Mouse (Mus musculus): ENCODE data around the gene Nppb. TPM values are rescaled to one million over a fixed set of nuclear protein-coding genes. Genes with fewer than 3 reads are reported as not detected.

Nppb gene
- total and polyA plus RNA-seq, 2 experiments from 2014 or later: 473 to 831 TPM

DNA sequence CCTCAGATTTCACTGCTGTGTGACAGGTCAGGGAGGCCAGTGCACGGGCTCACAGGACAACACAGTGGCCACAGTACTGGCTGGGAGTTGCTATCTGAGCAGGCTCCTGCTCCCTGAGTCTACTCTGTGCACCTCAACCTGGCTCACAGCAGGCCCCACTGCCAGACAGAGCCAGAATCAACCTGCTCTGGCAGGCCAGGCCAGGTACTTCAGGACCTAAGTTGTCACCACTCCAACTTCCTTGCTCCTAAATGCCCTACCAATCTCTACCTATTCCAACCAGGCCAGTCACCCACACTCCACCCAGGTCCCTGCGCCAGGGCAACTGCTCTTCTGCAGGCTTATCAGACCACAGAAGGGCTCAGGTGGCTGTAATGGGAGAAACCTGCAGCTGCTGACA is 24.1 kb downstream of the Nppb start:
- Histone ChIP-seq H3K9me3 (replicated peaks; ENCODE audit: control insufficient read depth, low read length) (no peaks in the 10 kb centered on the region), H3K4me3 (ENCODE audit: low read depth, low read length) (no peak overlapping the region), H3K36me3 (replicated peaks; ENCODE audit: control insufficient read depth, insufficient read depth, low read length) (peaks cover 96% of the 10 kb centered on the region), H3K4me1 (ENCODE audit: control insufficient read depth, insufficient read depth) (no peaks in the 10 kb centered on the region), H3K27me3 (ENCODE audit: control insufficient read depth, insufficient read depth, low read length) (no peaks in the 10 kb centered on the region), H3K27ac (ENCODE audit: low read depth) (no peak overlapping the region), H3K4me2 (ENCODE audit: low read depth, low read length) (no peak overlapping the region), H3K9ac (replicated peaks; ENCODE audit: low read depth, low read length) (no peak overlapping the region)
- TF ChIP-seq CTCF (IDR thresholded peaks at IDR 0.05; ENCODE audit: low read depth) (no peak), EP300 (IDR thresholded peaks at IDR 0.05; ENCODE audit: low read depth) (no peak)
- DNase-seq (ENCODE audit: low spot score) (no peak), ATAC-seq (ENCODE audit: insufficient read depth, low read depth) (no peak)
- 73% methylated on average over 2 of the region's 2 CpGs for WGBS

DNA sequence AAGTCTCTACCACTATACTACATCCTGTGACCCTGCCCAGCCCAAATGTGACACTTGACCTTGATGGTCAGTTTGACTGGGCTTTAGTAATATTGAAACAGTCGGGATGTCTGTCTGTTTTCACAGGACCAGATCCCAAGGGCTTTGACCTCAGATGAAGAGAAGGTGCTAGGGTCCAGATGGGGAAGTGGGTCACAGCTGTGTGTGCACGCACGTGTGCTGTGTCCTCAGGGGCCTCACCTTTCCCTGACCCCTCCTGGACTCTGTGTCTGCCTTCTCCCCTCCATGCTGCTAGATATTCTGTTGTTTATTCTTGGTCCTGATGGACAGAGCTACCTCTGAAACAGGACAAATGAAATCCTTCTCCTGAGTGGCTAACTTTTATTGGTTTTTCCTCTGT is 25.7 kb downstream of the Nppb start:
- TF ChIP-seq EP300 (IDR thresholded peaks at IDR 0.05; ENCODE audit: low read depth) (no peak), CTCF (IDR thresholded peaks at IDR 0.05; ENCODE audit: low read depth) (no peak)
- no peak overlapping the region for H3K4me3 ChIP-seq (ENCODE audit: low read depth, low read length)
- H3K27me3 ChIP-seq (ENCODE audit: control insufficient read depth, insufficient read depth, low read length): no peaks in the 10 kb centered on the region
- H3K9ac ChIP-seq (replicated peaks; ENCODE audit: low read depth, low read length): no peak overlapping the region
- H3K4me2 ChIP-seq (ENCODE audit: low read depth, low read length): no peak overlapping the region
- H3K27ac ChIP-seq (ENCODE audit: low read depth): no peak overlapping the region
- H3K36me3 ChIP-seq (replicated peaks; ENCODE audit: control insufficient read depth, insufficient read depth, low read length): peaks cover 100% of the 10 kb centered on the region
- DNase-seq (ENCODE audit: low spot score) (no peak), ATAC-seq (ENCODE audit: insufficient read depth, low read depth) (no peak)
- H3K4me1 ChIP-seq (ENCODE audit: control insufficient read depth, insufficient read depth): no peaks in the 10 kb centered on the region
- WGBS: 72% methylated on average over 3 of the region's 3 CpGs
- H3K9me3 ChIP-seq (replicated peaks; ENCODE audit: control insufficient read depth, low read length): no peaks in the 10 kb centered on the region

DNA sequence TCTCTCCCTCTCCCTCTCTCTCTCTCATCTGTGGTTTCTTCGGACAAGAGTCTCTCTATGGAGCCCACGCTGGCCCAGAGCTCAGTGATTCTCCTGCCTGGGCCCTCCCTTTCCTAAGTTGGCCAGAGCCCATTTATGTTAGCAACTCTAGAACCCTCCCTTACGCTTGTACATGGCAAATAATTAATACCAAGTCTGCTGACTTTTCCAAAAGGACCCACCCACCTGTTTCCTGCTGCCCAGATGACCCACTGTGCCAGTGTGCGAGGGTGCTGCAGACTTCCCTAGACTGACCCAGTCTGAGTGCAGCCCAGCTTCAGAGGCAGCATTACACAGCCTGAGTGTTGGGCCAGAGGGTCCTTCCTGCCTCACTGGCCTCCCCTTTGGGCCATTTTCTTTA is 26.6 kb downstream of the Nppb start:
- ATAC-seq (ENCODE audit: insufficient read depth, low read depth) (no peak), DNase-seq (ENCODE audit: low spot score) (no peak)
- Histone ChIP-seq H3K36me3 (replicated peaks; ENCODE audit: control insufficient read depth, insufficient read depth, low read length) (peaks cover 100% of the 10 kb centered on the region), H3K9me3 (replicated peaks; ENCODE audit: control insufficient read depth, low read length) (no peaks in the 10 kb centered on the region), H3K4me2 (ENCODE audit: low read depth, low read length) (no peak overlapping the region), H3K27ac (ENCODE audit: low read depth) (no peak overlapping the region), H3K4me3 (ENCODE audit: low read depth, low read length) (no peak overlapping the region), H3K4me1 (ENCODE audit: control insufficient read depth, insufficient read depth) (no peaks in the 10 kb centered on the region), H3K9ac (replicated peaks; ENCODE audit: low read depth, low read length) (no peak overlapping the region), H3K27me3 (ENCODE audit: control insufficient read depth, insufficient read depth, low read length) (no peaks in the 10 kb centered on the region)
- TF ChIP-seq EP300 (IDR thresholded peaks at IDR 0.05; ENCODE audit: low read depth) (no peak), CTCF (IDR thresholded peaks at IDR 0.05; ENCODE audit: low read depth) (no peak)
- WGBS: 95% methylated on average over 4 of the region's 4 CpGs

DNA sequence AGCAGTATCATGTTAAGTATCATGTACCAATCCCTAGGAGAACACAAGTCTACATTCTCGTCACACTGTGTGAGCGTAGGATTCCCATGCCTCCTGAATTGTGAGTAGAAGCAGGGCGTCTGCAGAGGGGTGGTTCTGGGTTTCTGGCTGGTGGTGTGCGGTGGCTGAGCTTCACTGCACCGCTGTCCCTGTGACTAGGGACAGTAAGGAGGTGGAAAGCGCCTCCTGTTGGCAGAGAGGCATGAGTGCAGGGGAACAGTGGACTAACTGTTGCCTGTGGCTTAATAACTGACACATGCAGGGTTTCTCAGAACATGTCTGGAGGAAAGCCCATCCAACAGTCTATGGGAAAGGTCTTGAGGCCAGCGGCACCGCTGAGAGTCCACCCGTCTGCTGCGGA is 29.8 kb downstream of the Nppb start:
- Histone ChIP-seq H3K4me1 (ENCODE audit: control insufficient read depth, insufficient read depth) (no peaks in the 10 kb centered on the region), H3K9ac (replicated peaks; ENCODE audit: low read depth, low read length) (no peak overlapping the region), H3K27ac (ENCODE audit: low read depth) (no peak overlapping the region), H3K36me3 (replicated peaks; ENCODE audit: control insufficient read depth, insufficient read depth, low read length) (peaks cover 97% of the 10 kb centered on the region), H3K9me3 (replicated peaks; ENCODE audit: control insufficient read depth, low read length) (no peaks in the 10 kb centered on the region), H3K4me3 (ENCODE audit: low read depth, low read length) (no peak overlapping the region), H3K4me2 (ENCODE audit: low read depth, low read length) (no peak overlapping the region), H3K27me3 (ENCODE audit: control insufficient read depth, insufficient read depth, low read length) (no peaks in the 10 kb centered on the region)
- no peak for DNase-seq (ENCODE audit: low spot score)
- no peak for ATAC-seq (ENCODE audit: insufficient read depth, low read depth)
- peak; percentile 42 for TF ChIP-seq CTCF (IDR thresholded peaks at IDR 0.05; ENCODE audit: low read depth)
- TF ChIP-seq EP300 (IDR thresholded peaks at IDR 0.05; ENCODE audit: low read depth): no peak
- 80% methylated on average over 10 of the region's 10 CpGs for WGBS

DNA sequence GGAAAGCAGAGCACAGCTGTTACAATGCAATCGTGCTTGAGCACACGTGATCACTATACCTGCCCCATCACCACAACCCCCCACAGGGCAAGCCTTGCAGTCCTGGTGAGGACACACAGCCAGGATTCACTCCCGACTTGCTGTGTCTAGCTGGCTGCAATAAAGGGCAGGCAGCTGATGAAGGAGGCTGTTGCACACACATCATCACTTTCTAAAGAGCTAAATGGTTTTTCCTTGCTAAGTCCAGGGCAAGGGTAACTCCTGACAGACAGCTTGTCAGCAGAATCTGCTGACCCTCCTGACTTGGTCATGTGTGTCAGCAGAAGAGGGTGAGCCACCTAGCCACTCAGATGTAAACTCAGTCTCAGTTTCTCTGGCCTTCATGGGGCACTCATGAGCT is 31.4 kb downstream of the Nppb start:
- Histone ChIP-seq H3K4me3 (ENCODE audit: low read depth, low read length) (no peak overlapping the region), H3K27ac (ENCODE audit: low read depth) (no peak overlapping the region), H3K4me1 (ENCODE audit: control insufficient read depth, insufficient read depth) (no peaks in the 10 kb centered on the region), H3K27me3 (ENCODE audit: control insufficient read depth, insufficient read depth, low read length) (no peaks in the 10 kb centered on the region), H3K36me3 (replicated peaks; ENCODE audit: control insufficient read depth, insufficient read depth, low read length) (peaks cover 95% of the 10 kb centered on the region), H3K9ac (replicated peaks; ENCODE audit: low read depth, low read length) (no peak overlapping the region), H3K9me3 (replicated peaks; ENCODE audit: control insufficient read depth, low read length) (no peaks in the 10 kb centered on the region), H3K4me2 (ENCODE audit: low read depth, low read length) (no peak overlapping the region)
- DNase-seq (ENCODE audit: low spot score) (no peak), ATAC-seq (ENCODE audit: insufficient read depth, low read depth) (no peak)
- 63% methylated on average over 3 of the region's 3 CpGs for WGBS
- TF ChIP-seq CTCF (IDR thresholded peaks at IDR 0.05; ENCODE audit: low read depth) (no peak), EP300 (IDR thresholded peaks at IDR 0.05; ENCODE audit: low read depth) (no peak)

DNA sequence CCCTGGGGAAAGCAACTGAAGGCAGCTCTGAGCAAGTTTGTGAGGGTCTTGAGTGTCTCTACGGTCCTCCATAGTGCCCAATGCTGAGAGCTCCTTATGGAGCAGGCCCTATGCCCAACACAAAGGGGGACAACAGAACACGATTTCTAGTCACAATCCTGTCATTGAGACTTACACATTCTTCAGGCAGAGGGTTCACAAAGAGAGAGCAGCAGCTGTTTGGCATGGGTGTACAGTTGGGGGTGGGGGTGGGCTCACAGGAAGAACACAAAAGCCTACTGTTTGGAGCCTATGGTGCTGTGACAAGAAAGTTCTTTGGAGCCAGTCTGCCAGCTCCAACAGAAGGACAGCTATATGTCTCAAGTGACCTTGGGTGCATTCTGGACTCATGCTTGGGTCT is 32.8 kb downstream of the Nppb start:
- H3K4me1 ChIP-seq (ENCODE audit: control insufficient read depth, insufficient read depth): no peaks in the 10 kb centered on the region
- no peaks in the 10 kb centered on the region for H3K27me3 ChIP-seq (ENCODE audit: control insufficient read depth, insufficient read depth, low read length)
- peaks cover 95% of the 10 kb centered on the region for H3K36me3 ChIP-seq (replicated peaks; ENCODE audit: control insufficient read depth, insufficient read depth, low read length)
- no peak overlapping the region for H3K9ac ChIP-seq (replicated peaks; ENCODE audit: low read depth, low read length)
- no peak overlapping the region for H3K27ac ChIP-seq (ENCODE audit: low read depth)
- no peak overlapping the region for H3K4me2 ChIP-seq (ENCODE audit: low read depth, low read length)
- H3K9me3 ChIP-seq (replicated peaks; ENCODE audit: control insufficient read depth, low read length): no peaks in the 10 kb centered on the region
- TF ChIP-seq EP300 (IDR thresholded peaks at IDR 0.05; ENCODE audit: low read depth) (no peak), CTCF (IDR thresholded peaks at IDR 0.05; ENCODE audit: low read depth) (no peak)
- DNase-seq (ENCODE audit: low spot score) (no peak), ATAC-seq (ENCODE audit: insufficient read depth, low read depth) (no peak)
- 76% methylated on average over 2 of the region's 2 CpGs for WGBS
- H3K4me3 ChIP-seq (ENCODE audit: low read depth, low read length): no peak overlapping the region

Data from heart, postnatal 0 days (tissue).